Mouse (Mus musculus) thymus, postnatal 36 days (tissue): Measurements from ENCODE around the gene Rnf130.

Experiments used
- DNase-seq, 2 experiments: peaks; one replicate each; pipeline ENCODE4 v3.0.0; 2022; ENCODE audit warnings: mixed read lengths in 2 of 2

Rnf130 gene

DNA sequence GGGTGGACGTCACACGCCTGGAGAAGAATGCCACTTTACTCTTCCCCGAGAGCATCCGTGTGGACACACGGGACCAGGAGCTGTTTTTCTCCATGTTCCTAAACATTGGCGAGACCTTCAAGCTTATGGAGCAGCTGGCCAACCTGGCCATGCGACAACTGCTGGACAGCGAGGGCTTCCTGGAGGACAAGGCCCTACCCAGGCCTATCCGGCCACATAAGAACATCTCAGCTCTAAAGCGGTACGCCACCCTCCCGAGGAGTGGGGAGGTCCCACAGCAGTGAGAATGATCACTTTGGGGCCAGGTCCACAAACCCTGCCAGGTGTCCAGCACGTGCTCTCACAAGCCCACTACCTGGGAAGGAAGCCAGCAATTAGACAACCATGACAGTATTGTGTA lies 121.0 kb downstream of the Rnf130 start:
- DNase-seq = no peak

DNA sequence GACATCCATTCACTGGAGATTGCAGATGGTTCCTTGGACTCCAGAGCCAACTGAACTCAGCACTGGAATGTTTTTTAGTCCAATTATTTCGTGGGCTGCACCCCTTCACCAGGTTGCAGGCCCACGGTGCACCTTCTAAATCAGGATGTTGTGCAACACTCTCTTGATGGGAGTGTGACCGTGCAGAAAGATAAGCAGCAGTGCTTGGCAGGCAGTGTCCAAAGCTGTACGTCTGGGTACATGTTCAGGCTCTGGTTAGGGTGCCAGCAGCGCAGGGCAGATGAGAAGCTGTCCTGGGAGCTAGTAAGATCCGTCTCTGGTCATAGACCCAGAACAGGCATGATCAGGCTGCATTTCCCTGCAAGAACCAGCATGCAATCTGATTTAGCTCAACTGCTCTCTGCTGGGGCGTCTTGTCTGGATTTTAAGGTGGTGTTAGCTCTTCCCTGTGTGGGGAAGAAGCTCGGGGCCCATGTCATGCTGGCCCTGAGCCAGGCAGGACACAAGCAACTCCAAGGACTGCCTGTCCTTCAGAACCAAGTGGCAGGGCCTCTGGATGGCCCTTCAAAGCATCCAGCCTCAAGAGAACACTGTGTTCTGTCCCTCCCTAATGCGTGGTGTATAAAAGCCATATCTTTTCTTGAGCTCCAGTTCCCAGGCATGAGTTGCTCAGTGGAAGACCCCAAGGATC lies 122.3 kb downstream of the Rnf130 start:
- no peak for DNase-seq

DNA sequence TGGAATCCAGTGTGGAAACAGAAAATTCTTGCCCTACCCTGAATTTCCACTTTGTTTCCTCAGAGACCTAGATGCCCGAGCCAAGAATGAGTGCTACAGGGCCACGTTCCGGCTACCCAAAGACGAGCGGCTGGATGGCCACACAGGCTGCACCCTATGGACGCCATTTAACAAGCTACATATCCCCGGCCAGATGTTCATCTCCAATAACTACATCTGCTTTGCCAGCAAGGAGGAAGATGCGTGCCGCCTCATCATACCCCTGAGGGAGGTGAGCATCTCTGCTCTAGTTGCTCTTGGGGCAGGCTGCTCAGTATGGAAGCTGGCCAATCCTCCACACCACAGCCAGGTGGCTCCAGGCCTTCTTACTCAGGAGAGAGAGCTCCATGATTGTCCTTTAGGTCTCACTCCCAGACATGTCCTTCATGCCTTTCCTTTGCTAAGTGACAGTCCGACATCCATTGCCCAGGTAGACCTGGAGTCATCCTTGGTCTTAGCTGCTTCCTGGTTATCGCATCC lies 122.9 kb downstream of the Rnf130 start:
- no peak for DNase-seq

DNA sequence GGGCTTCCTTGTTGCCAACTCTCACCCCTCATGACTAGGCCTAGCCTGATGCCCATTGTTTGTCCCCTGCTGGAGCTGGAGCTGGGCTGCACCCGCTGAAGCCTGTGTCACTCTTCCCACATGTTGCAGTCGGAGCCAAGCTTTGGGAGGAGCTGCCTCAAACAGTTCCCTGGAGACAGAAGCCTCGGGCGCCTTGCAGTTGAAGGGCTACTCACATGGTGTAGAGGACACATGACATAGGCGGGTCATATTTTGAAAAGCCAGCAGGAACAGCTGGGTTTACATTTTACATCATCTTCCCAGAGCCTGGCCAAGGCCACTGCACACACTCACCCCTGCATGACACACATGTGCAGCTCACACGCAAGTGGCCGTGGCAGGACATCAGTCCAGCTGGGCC lies 124.1 kb downstream of the Rnf130 start:
- DNase-seq = no peak

DNA sequence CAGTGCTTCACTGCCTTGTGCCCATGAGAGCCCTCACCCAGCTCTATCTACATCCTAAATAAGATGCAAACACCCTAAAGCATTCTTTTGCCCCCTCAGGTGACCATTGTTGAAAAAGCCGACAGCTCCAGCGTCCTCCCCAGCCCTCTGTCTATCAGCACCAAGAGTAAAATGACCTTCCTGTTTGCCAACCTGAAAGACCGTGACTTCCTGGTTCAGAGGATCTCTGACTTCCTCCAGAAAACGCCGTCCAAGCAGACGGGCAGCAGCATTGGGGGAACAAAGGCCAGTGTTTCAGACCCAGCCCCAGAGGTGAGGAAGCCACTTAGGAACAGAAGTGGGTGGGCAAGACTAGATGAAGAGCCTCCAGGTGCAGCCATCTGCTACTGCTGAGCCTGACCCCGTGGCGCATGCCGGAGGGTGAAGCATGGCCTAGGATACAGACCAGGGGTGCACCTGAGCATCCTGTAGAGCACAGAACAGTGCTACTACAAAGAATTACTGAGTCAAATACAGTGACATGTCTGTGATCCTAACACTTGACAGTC lies 124.5 kb downstream of the Rnf130 start:
- DNase-seq = no peak

DNA sequence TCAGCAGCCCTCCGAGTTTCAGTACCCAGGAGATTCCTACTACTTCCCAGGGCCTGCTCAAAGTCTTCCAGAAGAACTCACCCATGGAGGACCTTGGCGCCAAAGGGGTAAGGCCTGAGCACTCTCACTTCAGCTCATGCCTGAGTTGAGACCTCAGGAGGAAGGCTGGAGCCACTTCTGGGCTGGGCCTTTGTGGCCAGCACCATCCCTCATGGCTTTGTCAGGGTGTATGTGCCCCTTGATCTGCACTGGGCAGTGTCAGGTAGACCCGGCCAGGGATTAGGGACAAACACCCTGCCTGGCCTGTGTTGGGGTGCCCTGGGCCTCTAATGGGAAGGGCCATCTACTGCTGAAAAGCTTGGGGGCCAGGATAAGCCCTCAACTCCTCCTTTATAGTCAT lies 126.2 kb downstream of the Rnf130 start:
- DNase-seq = no peak

DNA sequence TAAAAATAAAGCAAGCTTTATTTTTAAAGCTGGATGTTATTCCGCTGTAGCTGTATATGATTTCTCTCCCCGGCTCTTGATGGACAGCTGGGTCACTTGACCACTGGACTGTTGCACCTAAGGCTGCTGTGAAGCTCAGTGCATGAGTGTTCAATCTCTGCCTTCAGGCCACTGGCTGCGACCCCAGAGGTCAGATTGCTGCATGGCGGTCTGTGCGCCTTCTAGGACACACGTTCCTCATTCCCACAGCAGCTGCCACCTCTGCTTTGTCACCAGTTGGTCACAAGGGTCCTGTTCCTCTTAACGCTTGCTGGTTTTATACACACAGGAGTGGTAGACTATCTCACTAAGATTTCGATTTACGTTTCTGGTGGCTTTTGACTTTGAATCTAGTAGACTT lies 129.0 kb downstream of the Rnf130 start:
- DNase-seq = no peak
